Mouse (Mus musculus) hindbrain, embryonic 16.5 days (tissue): Measurements from ENCODE around the gene Spred3. TPM values are rescaled to one million over a fixed set of nuclear protein-coding genes. Genes with fewer than 3 reads are reported as not detected.

ENCODE experiments used
- ATAC-seq: fragments of 200-750 bp; cut with Nextera tagmentation; 2 replicates; pipeline ENCODE4 v1.8.0; 2017; ENCODE audit warnings: moderate TSS enrichment, moderate library complexity
- H3K27ac ChIP-seq: fragments of 300-500 bp; sonication (generic); 2 replicates; pipeline ENCODE4 v1.5.1; 2014; ENCODE audit warnings: low read depth, mild to moderate bottlenecking, control low read depth, low read length, moderate library complexity
- H3K27me3 ChIP-seq: fragments of 300-500 bp; sonication (generic); replicated peaks from 2 replicates; pipeline ENCODE4 v1.6.1; 2014; ENCODE audit warnings: low read length; ENCODE audit not compliant: control insufficient read depth, insufficient read depth
- H3K36me3 ChIP-seq: fragments of 300-500 bp; sonication (generic); 2 replicates; pipeline ENCODE4 v1.6.1; 2014; ENCODE audit warnings: mild to moderate bottlenecking, low read length, moderate library complexity, mixed read lengths; ENCODE audit not compliant: control insufficient read depth, insufficient read depth
- H3K4me1 ChIP-seq: fragments of 300-500 bp; sonication (generic); 2 replicates; pipeline ENCODE4 v1.6.1; 2014; ENCODE audit warnings: low read depth, low read length; ENCODE audit not compliant: control insufficient read depth, insufficient read depth
- H3K4me2 ChIP-seq: fragments of 300-500 bp; sonication (generic); 2 replicates; pipeline ENCODE4 v1.6.1; 2014; ENCODE audit warnings: mild to moderate bottlenecking, low read length, control low read depth, moderate library complexity
- H3K4me3 ChIP-seq: fragments of 300-500 bp; sonication (generic); 2 replicates; pipeline ENCODE4 v1.5.1; 2014; ENCODE audit warnings: mild to moderate bottlenecking, low read length, control low read depth, moderate library complexity
- H3K9ac ChIP-seq: fragments of 300-500 bp; sonication (generic); 2 replicates; pipeline ENCODE4 v1.6.1; 2014; ENCODE audit warnings: low read depth, mild to moderate bottlenecking, control low read depth, low read length, moderate library complexity
- H3K9me3 ChIP-seq: fragments of 300-500 bp; sonication (generic); 2 replicates; pipeline ENCODE4 v1.6.1; 2014; ENCODE audit warnings: mild to moderate bottlenecking, low read length, moderate library complexity; ENCODE audit not compliant: control insufficient read depth
- WGBS: fragments of 180-500 bp; shearing (Covaris S2); extraction: QIAGEN DNeasy Blood & Tissue Kit; methylation state at CpG from one replicate; pipeline ENCODE4 v1.1.7; 2014; 5-methylcytosine and 5-hydroxymethylcytosine counted together
- polyA plus RNA-seq: library from polyadenylated mRNA; unstranded; fragments of >200 nt; fragmentation: Nextera tagmentation; extraction: Ambion mirVana; gene quantifications from 2 replicates; pipeline ENCODE4 v1.2.1, GENCODE M21; 2015

Gene Spred3
- polyA plus RNA-seq, 1 experiment from 2014 or later = 10.4 TPM

DNA sequence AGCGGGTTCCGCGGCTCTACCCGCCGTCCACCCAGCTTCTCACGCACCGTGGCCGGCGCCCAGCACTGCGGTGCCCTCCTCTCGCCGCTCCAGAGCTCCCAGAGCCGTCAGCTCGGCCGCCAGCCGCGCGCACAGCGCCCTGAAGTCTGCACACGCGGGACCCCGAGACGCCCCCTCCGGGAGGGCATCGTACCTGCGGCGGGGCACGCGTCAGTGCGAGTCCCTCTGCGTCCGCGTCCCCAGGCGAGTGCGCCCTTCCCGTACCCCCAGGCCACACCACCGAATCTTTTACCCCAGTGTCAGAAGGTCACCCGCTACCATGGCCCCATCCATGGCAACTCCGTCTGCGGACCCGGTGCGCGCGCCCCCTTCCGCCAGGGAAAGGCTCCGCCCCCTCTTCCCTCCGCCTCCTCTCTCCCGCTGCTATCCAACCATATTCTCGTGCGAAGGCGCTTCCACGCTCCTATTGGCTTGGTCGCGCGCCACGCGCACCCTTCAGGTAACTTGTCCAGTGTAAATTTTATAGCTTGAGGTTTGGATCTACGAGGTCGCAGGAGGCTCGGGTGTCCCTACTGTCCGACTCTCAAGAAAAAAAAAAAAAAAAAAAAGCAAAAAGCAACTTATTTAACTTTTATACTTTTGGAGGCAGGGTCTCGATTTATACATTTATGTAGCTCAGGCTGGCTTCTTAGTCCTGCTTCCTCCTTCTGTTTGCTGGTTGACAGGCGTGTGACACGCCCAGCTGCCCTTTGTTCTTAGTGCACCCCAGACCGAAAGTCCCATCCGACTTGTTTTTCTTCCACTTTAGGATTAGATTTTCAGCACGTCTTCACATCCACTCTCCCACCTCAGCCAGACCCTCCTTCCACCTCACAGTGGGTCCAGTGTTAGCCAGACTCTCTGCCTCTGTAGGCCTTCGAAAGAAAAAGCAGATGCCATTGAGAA is 14.1 kb downstream of the Spred3 start, which contains the start of gene Fam98c:
TSS of gene Fam98c (minus strand) at position 397 of the 945 bp plus-strand sequence.
- Histone ChIP-seq H3K9ac (peak within 1 kb of the TSS; percentile 86), H3K27ac (peak within 1 kb of the TSS; percentile 92), H3K9me3 (no peaks in the 10 kb centered on the region), H3K4me3 (peak within 1 kb of the TSS; percentile 90), H3K4me2 (peak within 1 kb of the TSS; percentile 93), H3K27me3 (peaks cover 3% of the 10 kb centered on the region; the same call in 1 of the 2 replicates), H3K4me1 (peaks cover 9% of the 10 kb centered on the region), H3K36me3 (no peaks in the 10 kb centered on the region)
- 4% methylated on average over 50 of the region's 68 CpGs for WGBS
- peak; percentile 83 for ATAC-seq

DNA sequence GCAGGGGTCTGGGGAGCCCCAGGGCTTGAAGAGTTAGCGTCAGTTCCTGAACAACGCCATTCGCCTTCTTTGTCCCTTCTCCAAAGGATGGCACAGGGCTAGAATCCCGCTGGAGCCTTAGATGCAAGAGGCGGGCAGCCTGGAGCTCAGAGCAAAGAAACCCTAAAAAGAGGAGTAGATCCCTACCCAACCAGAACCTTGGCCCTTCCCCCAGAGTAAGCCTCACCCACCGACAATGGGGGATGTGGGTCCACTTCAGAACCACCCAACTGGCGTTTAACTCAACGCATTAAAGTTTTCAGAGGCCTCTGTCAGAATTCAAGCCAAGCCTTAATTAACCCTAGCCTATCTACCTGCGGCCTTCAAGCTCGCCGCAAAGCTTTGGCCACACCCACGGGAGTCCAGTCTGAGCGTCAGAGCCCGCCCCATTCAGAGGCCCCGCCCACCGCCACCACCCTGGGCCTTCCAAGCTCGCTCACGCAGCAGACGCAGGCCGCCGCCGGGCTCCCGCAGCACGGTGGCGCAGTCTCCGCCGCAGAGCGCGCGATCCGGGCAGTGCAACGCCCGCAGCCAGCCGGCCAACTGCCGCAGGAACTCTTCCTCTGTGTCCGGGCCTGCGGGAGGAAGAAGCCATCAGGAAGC is 14.9 kb downstream of the Spred3 start:
- peak; percentile 91 for ATAC-seq

GRCm38 (mm10) chr7:29154018-29154720 is 16.0 kb downstream of the Spred3 start:
- Histone ChIP-seq H3K36me3 (no peaks in the 10 kb centered on the region), H3K27me3 (peaks cover 3% of the 10 kb centered on the region; the same call in 1 of the 2 replicates), H3K4me1 (peaks cover 9% of the 10 kb centered on the region), H3K4me2 (no peak overlapping the region), H3K27ac (no peak overlapping the region), H3K9ac (no peak overlapping the region), H3K4me3 (no peak overlapping the region; the same call in 1 of the 2 replicates), H3K9me3 (no peaks in the 10 kb centered on the region)
- ATAC-seq = no peak
- WGBS = 96% methylated on average over 14 of the region's 14 CpGs

More for the DNA sequence above, 14.9 kb downstream of the Spred3 start:
- peaks cover 3% of the 10 kb centered on the region; the same call in 1 of the 2 replicates for H3K27me3 ChIP-seq
- H3K4me3 ChIP-seq = peak overlapping the region; percentile 90
- peaks cover 9% of the 10 kb centered on the region for H3K4me1 ChIP-seq
- WGBS = 7% methylated on average over 37 of the region's 37 CpGs
- peak overlapping the region; percentile 93 for H3K4me2 ChIP-seq
- H3K36me3 ChIP-seq = no peaks in the 10 kb centered on the region
- H3K9ac ChIP-seq = peak overlapping the region; percentile 86
- no peaks in the 10 kb centered on the region for H3K9me3 ChIP-seq
- peak overlapping the region; percentile 92 for H3K27ac ChIP-seq

- H3K4me1 ChIP-seq = peaks cover 9% of the 10 kb centered on the region
- no peaks in the 10 kb centered on the region for H3K27me3 ChIP-seq
- ATAC-seq = no peak
- no peak overlapping the region for H3K4me3 ChIP-seq
- no peak overlapping the region for H3K27ac ChIP-seq
- WGBS = 65% methylated on average over 10 of the region's 10 CpGs
- H3K9ac ChIP-seq = no peak overlapping the region
- no peak overlapping the region for H3K4me2 ChIP-seq
- H3K36me3 ChIP-seq = no peaks in the 10 kb centered on the region
- no peaks in the 10 kb centered on the region for H3K9me3 ChIP-seq
Observed at GRCm38 (mm10) chr7:29151486-29151885, 18.7 kb downstream of the Spred3 start.

DNA sequence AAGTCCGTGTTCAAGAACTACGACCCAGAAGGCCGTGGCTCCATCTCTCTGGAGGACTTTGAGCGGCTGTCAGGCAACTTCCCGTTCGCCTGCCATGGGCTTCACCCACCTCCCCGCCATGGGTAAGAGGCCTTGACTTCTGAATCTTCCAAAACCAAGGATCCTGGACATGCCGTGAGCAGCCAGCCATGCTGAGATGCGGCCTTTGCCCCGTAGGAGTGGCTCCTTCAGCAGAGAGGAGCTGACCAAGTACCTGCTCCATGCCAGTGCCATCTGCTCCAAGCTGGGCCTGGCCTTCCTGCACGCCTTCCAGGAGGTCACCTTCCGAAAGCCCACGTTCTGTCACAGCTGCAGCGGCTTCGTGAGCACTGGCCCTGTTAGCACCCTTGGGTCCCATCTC is 21.4 kb downstream of the Spred3 start:
- Histone ChIP-seq H3K4me1 (no peaks in the 10 kb centered on the region), H3K27me3 (no peaks in the 10 kb centered on the region), H3K9me3 (no peaks in the 10 kb centered on the region), H3K27ac (no peak overlapping the region), H3K4me2 (no peak overlapping the region), H3K4me3 (no peak overlapping the region), H3K9ac (no peak overlapping the region), H3K36me3 (no peaks in the 10 kb centered on the region)
- 91% methylated on average over 14 of the region's 15 CpGs for WGBS
- ATAC-seq = no peak

DNA sequence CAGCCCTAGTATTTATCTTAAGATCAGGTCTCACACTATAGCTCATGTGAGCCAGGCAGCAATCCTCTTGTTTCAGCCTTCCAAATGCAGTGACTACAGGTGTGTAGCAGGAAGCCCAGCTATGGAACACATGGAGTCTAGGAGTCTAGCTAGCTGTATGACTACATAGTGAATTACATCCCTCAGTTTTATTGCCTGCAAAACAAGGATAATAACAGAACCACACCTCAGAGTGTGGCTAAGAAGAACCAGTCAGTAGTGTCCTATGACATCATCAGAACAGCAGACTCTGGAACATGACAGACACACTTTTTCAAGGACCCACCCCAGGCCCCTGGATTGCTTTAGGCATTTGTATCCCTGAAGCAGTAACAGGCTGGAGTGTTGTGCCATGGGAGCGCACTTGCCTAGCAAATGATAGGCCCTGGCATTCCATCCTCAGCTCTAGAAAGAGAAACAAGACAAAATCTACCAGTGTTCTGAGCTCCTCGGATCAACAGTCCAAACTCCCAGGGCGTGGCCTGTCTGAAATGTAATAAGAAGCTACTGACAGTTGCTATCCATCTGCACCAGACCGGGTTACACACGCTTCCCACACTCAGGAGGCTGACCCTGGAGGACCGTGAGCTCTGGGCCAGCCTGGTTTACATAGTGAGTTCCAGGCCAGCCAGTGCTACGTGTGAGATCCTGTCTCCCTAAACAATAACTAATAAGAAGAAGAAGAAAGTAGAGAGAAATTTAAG is 23.4 kb downstream of the Spred3 start:
- ATAC-seq = no peak
- Histone ChIP-seq H3K4me2 (no peak overlapping the region), H3K27ac (no peak overlapping the region), H3K9me3 (no peaks in the 10 kb centered on the region), H3K27me3 (no peaks in the 10 kb centered on the region), H3K36me3 (no peaks in the 10 kb centered on the region), H3K4me3 (no peak overlapping the region), H3K4me1 (no peaks in the 10 kb centered on the region), H3K9ac (no peak overlapping the region)
- 85% methylated on average over 7 of the region's 7 CpGs for WGBS

DNA sequence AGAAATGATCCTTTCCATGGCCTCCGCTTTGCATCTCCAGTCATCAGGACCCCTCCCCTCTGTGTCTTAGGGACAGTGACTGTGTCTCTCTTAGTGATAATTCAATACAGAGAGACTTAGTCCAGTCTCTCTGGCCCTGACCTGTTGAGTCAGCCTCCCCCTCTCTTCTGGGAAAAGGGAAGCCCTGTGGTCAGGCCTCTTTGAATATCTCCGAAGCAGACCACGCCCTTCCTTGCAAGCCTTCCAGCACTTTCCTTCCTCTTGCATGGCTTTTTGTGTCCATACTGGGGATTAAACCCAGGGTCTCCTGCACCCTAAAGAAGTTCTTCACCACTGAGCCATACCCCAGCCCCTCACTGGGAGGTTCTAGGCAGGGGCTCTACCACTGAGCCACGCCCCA is 26.2 kb downstream of the Spred3 start:
- Histone ChIP-seq H3K4me3 (no peak overlapping the region), H3K27ac (no peak overlapping the region), H3K36me3 (no peaks in the 10 kb centered on the region), H3K27me3 (no peaks in the 10 kb centered on the region), H3K9me3 (no peaks in the 10 kb centered on the region), H3K4me1 (no peaks in the 10 kb centered on the region), H3K9ac (no peak overlapping the region), H3K4me2 (no peak overlapping the region)
- ATAC-seq = no peak
- WGBS = 96% methylated on average over 3 of the region's 4 CpGs

DNA sequence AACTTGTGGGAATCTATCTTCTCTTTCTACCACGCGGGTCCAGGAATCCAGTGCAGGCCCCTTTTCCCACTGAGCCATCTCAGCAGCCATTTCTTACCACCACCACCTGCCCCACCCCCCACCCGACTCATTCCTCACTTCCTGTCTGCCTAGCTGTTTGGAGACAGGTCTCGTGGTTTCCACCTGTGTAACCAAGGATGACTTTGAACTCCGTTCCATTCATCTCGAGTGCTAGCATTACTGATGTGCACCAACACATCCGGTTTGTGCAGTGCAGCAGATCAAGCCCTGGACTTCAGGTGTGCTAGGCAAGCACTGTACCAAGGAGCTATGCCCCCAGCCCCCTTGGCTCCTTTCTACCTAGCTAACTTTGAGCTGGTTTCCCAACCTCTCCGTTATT is 28.8 kb downstream of the Spred3 start:
- Histone ChIP-seq H3K27ac (no peak overlapping the region), H3K4me2 (no peak overlapping the region), H3K9ac (no peak overlapping the region), H3K27me3 (peaks cover 2% of the 10 kb centered on the region), H3K4me3 (no peak overlapping the region), H3K36me3 (no peaks in the 10 kb centered on the region), H3K4me1 (no peaks in the 10 kb centered on the region), H3K9me3 (no peaks in the 10 kb centered on the region)
- ATAC-seq = no peak
- WGBS = 85% methylated on average over 8 of the region's 8 CpGs
